Mouse (Mus musculus) liver, adult 2 months (tissue): Measurements from ENCODE around the gene Olfr1349. TPM values are rescaled to one million over a fixed set of nuclear protein-coding genes. Genes with fewer than 3 reads are reported as not detected.
"Not testable (repeated sequence)": the region's sequence is repeated elsewhere in the genome, so short reads cannot be mapped to it uniquely, and the experiment has no call there.

Experiments
- DNase-seq: peaks from one replicate; pipeline ENCODE4 v3.0.0-alpha.2; 2011; ENCODE audit warnings: low read depth, low spot score; ENCODE audit errors: extremely low read depth
- H3K27ac ChIP-seq: fragments of 200-500 bp; replicated peaks from 2 replicates; pipeline ENCODE4 v1.5.1; 2012; ENCODE audit warnings: low read depth, mild to moderate bottlenecking, control low read depth, inconsistent platforms, low read length; ENCODE audit not compliant: insufficient read depth
- H3K27me3 ChIP-seq: fragments of 200-500 bp; 2 replicates; pipeline ENCODE4 v1.6.1; 2012; ENCODE audit warnings: mild to moderate bottlenecking, moderate library complexity, low read length, inconsistent platforms; ENCODE audit not compliant: control insufficient read depth, insufficient read depth
- H3K36me3 ChIP-seq: fragments of 200-500 bp; 2 replicates; pipeline ENCODE4 v1.6.1; 2012; ENCODE audit warnings: low read length, inconsistent platforms; ENCODE audit not compliant: control insufficient read depth, insufficient read depth
- H3K4me1 ChIP-seq: fragments of 200-500 bp; 2 replicates; pipeline ENCODE4 v1.6.1; 2011; ENCODE audit warnings: low read length; ENCODE audit not compliant: control insufficient read depth, insufficient read depth
- H3K4me3 ChIP-seq: fragments of 200-500 bp; 2 replicates; pipeline ENCODE4 v1.5.1; 2011; ENCODE audit warnings: low read depth, mild to moderate bottlenecking, control low read depth, low read length, moderate library complexity; ENCODE audit not compliant: insufficient read depth
- H3K79me2 ChIP-seq: fragments of 200-500 bp; 2 replicates; pipeline ENCODE4 v1.6.1; 2012; ENCODE audit warnings: inconsistent platforms, mild to moderate bottlenecking, low read length, moderate library complexity; ENCODE audit not compliant: control insufficient read depth, insufficient read depth
- H3K9ac ChIP-seq: fragments of 200-500 bp; 2 replicates; pipeline ENCODE4 v1.6.1; 2012; ENCODE audit warnings: low read depth, mild to moderate bottlenecking, control low read depth, inconsistent platforms, low read length
- CTCF ChIP-seq: fragments of 200-500 bp; IDR thresholded peaks from 2 replicates; pipeline ENCODE4 v1.5.1; 2011; ENCODE audit warnings: low read depth, low read length, control low read depth
- POLR2A ChIP-seq: fragments of 200-500 bp; IDR thresholded peaks from 2 replicates; pipeline ENCODE4 v1.6.1; 2011; ENCODE audit warnings: low read length, control low read depth; ENCODE audit not compliant: insufficient read depth; ENCODE audit errors: extremely low read depth
- WGBS: fragments of 180-500 bp; shearing (Covaris S2); methylation state at CpG from one replicate; pipeline ENCODE4 v1.1.7; 2018; 5-methylcytosine and 5-hydroxymethylcytosine counted together
- polyA plus RNA-seq: library from polyadenylated mRNA; depleted of rRNA; stranded (reverse); fragments of >200 nt; gene quantifications from 2 replicates; pipeline ENCODE4 v1.2.3, GENCODE M21; 2012; rRNA removed
- total RNA-seq: library from RNA; depleted of rRNA; stranded (reverse); fragments of >200 nt; gene quantifications from 2 replicates; pipeline ENCODE4 v1.2.3, GENCODE M21; 2014; rRNA removed

Gene Olfr1349
- total and polyA plus RNA-seq, 2 experiments = not detected

DNA sequence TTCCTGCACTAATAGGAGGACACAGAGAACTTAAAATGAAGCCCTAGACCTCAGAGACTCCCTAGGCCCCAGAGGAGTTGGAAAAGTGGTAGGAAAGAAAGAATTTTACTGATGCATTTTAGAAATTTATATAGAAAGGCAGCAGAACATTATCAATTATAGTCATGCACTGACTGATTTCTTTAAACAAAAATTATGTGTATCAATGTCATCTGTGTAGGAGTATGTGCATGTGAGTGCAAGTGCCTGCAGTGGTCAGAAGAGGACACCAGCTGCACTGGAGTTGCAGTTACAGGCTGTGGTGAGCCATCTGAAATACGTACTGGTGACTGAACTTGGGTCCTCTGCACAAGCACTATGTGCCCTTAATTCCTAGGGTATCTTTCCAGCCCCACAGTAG, 23.1 kb downstream of the Olfr1349 start, which contains the start of gene Olfr1347:
Olfr1347 (minus strand) TSS at position 101 of the 400 bp plus-strand sequence.
- no peak within 1 kb of the TSS for H3K9ac ChIP-seq
- WGBS = 43% methylated on average over 1 of the region's 1 CpGs
- no peak within 1 kb of the TSS for H3K4me3 ChIP-seq
- H3K27me3 ChIP-seq = no peaks in the 10 kb centered on the region
- no peak within 1 kb of the TSS for H3K27ac ChIP-seq
- DNase-seq = no peak
- no peaks in the 10 kb centered on the region for H3K4me1 ChIP-seq
- TF ChIP-seq POLR2A (no peak), CTCF (no peak)
- no peaks in the 10 kb centered on the region for H3K79me2 ChIP-seq
- no peaks in the 10 kb centered on the region for H3K36me3 ChIP-seq

DNA sequence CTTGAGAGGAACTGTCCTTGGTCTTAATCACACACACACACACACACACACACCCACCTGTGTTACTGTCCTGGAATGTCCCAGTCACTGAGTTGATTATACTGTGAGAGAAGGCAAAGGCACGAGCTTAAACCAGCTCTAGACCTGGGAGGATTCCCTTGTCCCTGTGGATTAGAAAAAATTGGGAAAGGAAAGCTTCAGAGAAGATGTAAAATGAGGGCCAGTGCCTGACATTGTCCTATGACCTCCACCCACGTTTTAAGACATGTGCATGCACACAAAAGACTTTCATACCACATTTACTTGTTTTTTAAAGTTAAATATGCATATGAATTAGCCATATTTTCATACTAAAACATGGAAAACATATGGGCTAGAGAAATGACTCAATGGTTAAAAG, 35.9 kb downstream of the Olfr1349 start, which contains the start of gene Olfr5:
Olfr5 (minus strand) TSS at position 101 of the 400 bp plus-strand sequence.
- DNase-seq = no peak
- Histone ChIP-seq H3K36me3 (no peaks in the 10 kb centered on the region), H3K4me1 (no peaks in the 10 kb centered on the region), H3K27ac (no peak within 1 kb of the TSS), H3K9ac (no peak within 1 kb of the TSS), H3K79me2 (no peaks in the 10 kb centered on the region), H3K27me3 (no peaks in the 10 kb centered on the region), H3K4me3 (no peak within 1 kb of the TSS)
- 8% methylated on average over 2 of the region's 2 CpGs for WGBS
- no peak for TF ChIP-seq CTCF
- TF ChIP-seq POLR2A = no peak

DNA sequence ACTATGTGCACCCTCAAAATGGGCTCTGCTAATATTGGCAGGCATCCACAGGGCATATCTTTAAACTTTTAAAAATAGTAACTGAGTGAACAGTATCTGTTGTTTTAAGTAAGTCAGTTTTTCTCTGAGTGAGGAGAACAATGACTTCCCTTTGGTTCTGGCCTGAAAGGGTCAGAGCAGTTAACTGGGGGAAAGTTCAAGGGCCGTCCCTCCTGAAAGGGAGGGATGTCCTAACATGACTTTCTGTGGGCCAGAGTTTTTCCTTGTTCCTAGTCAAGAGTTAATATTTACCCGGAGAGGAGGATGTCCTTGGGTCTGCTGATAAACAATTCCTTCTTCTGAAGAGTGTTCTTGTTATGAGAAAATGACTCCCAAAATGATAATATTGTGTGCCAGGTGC, 45.1 kb downstream of the Olfr1349 start:
- H3K27me3 ChIP-seq, H3K4me3 ChIP-seq, H3K27ac ChIP-seq, H3K79me2 ChIP-seq, H3K36me3 ChIP-seq, H3K4me1 ChIP-seq, H3K9ac ChIP-seq: not testable (repeated sequence)
- DNase-seq = peak; percentile 58
- WGBS = 26% methylated on average over 2 of the region's 2 CpGs

DNA sequence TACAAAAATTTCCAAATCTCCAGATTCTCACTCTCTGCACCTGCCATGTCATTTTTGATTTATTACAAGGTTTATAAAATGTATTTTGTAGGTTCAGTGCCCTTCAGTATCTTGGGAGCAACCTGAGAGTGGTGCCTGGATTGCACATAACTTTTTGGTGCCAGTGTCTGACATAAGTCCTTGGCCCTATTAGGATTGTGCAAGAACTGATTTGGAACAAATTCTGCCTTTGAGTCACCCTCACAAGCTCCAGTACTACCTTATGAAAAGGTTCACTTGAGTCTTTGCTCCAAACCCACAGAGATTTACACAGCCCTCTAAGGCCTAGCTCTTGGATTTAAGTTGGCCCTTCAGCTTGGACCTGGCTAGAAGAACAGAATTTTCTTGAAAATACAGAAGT, 55.8 kb downstream of the Olfr1349 start, which contains the start of gene Olfr1346:
Olfr1346 (plus strand) TSS at position 151 of the 400 bp plus-strand sequence.
- DNase-seq = peak; percentile 81
- Histone ChIP-seq H3K27me3 (no peaks in the 10 kb centered on the region), H3K36me3 (no peaks in the 10 kb centered on the region), H3K4me1 (no peaks in the 10 kb centered on the region), H3K4me3 (no peak within 1 kb of the TSS), H3K9ac (no peak within 1 kb of the TSS), H3K27ac (no peak within 1 kb of the TSS), H3K79me2 (no peaks in the 10 kb centered on the region)
- TF ChIP-seq POLR2A (no peak), CTCF (no peak)

Other genes with a start within 250 kb of the Olfr1349 start
- 1.5 and 1.6 TPM in 2 replicates for gene Zfp667, start 236.4 kb downstream of the Olfr1349 start, total RNA-seq
- 0.21 and 0.43 TPM in 2 replicates for gene Zfp667, start 236.4 kb downstream of the Olfr1349 start, polyA plus RNA-seq
- gene Zfp583, start 191.7 kb downstream of the Olfr1349 start, total RNA-seq = 0.27 and 0.28 TPM in 2 replicates
- 0.05 TPM in 1 of 2 replicates, not detected in the other for gene Zfp583, start 191.7 kb downstream of the Olfr1349 start, polyA plus RNA-seq
- gene Gm3854, start 179.2 kb downstream of the Olfr1349 start, total RNA-seq = under 0.01 and 0.07 TPM in 2 replicates
- not detected in 2 replicates for gene Gm3854, start 179.2 kb downstream of the Olfr1349 start, polyA plus RNA-seq
- 0.74 and 1.3 TPM in 2 replicates for gene Zfp78, start 159.7 kb downstream of the Olfr1349 start, total RNA-seq
- gene Zfp78, start 159.7 kb downstream of the Olfr1349 start, polyA plus RNA-seq = 0.21 and 0.68 TPM in 2 replicates
- 1.2 and 1.9 TPM in 2 replicates for gene Zfp28, start 139.7 kb downstream of the Olfr1349 start, total RNA-seq
- gene Zfp28, start 139.7 kb downstream of the Olfr1349 start, polyA plus RNA-seq = 0.21 and 0.51 TPM in 2 replicates
- gene Smim17, start 124.2 kb downstream of the Olfr1349 start, total RNA-seq = not detected in 2 replicates
- not detected in 2 replicates for gene Smim17, start 124.2 kb downstream of the Olfr1349 start, polyA plus RNA-seq
- not detected in 2 replicates for gene Gm20715, start 112.7 kb downstream of the Olfr1349 start, total RNA-seq
- not detected in 2 replicates for gene Gm20715, start 112.7 kb downstream of the Olfr1349 start, polyA plus RNA-seq
- not detected in 2 replicates for gene Olfr1344, start 84.3 kb downstream of the Olfr1349 start, total RNA-seq
- not detected in 2 replicates for gene Olfr1344, start 84.3 kb downstream of the Olfr1349 start, polyA plus RNA-seq
- gene Olfr1336, start 66.8 kb downstream of the Olfr1349 start, total RNA-seq = not detected in 2 replicates
- gene Olfr1336, start 66.8 kb downstream of the Olfr1349 start, polyA plus RNA-seq = not detected in 2 replicates
- not detected in 2 replicates for gene Olfr1346, start 55.8 kb downstream of the Olfr1349 start, total RNA-seq
- gene Olfr1346, start 55.8 kb downstream of the Olfr1349 start, polyA plus RNA-seq = not detected in 2 replicates
- not detected in 2 replicates for gene Olfr5, start 36.0 kb downstream of the Olfr1349 start, total RNA-seq
- gene Olfr5, start 36.0 kb downstream of the Olfr1349 start, polyA plus RNA-seq = not detected in 2 replicates
- not detected in 2 replicates for gene Olfr1347, start 23.2 kb downstream of the Olfr1349 start, total RNA-seq
- not detected in 2 replicates for gene Olfr1347, start 23.2 kb downstream of the Olfr1349 start, polyA plus RNA-seq
- gene Olfr1348, start 14.2 kb downstream of the Olfr1349 start, total RNA-seq = not detected in 2 replicates
- not detected in 2 replicates for gene Olfr1348, start 14.2 kb downstream of the Olfr1349 start, polyA plus RNA-seq
- gene Olfr1350, start 41.9 kb upstream of the Olfr1349 start, total RNA-seq = not detected in 2 replicates
- not detected in 2 replicates for gene Olfr1350, start 41.9 kb upstream of the Olfr1349 start, polyA plus RNA-seq
- gene Zim1, start 173.5 kb upstream of the Olfr1349 start, total RNA-seq = under 0.01 and 0.07 TPM in 2 replicates
- 0.01 TPM in 1 of 2 replicates, not detected in the other for gene Zim1, start 173.5 kb upstream of the Olfr1349 start, polyA plus RNA-seq
- 3.8 and 4.2 TPM in 2 replicates for gene Peg3, start 207.5 kb upstream of the Olfr1349 start, total RNA-seq
- 1.00 and 1.7 TPM in 2 replicates for gene Peg3, start 207.5 kb upstream of the Olfr1349 start, polyA plus RNA-seq
- gene Usp29, start 207.6 kb upstream of the Olfr1349 start, total RNA-seq = under 0.01 and 0.09 TPM in 2 replicates
- gene Usp29, start 207.6 kb upstream of the Olfr1349 start, polyA plus RNA-seq = not detected in 2 replicates